Mouse (Mus musculus) lung, adult 2 months (tissue): Measurements from ENCODE around the gene Dag1. TPM values are rescaled to one million over a fixed set of nuclear protein-coding genes. Genes with fewer than 3 reads are reported as not detected.

Source experiments
- DNase-seq: peaks from one replicate; pipeline ENCODE4 v3.0.0; 2022
- H3K4me1 ChIP-seq: fragments of 200-500 bp; 2 replicates; pipeline ENCODE4 v1.6.1; 2011; ENCODE audit warnings: low read length; ENCODE audit not compliant: control insufficient read depth, insufficient read depth
- H3K4me3 ChIP-seq: fragments of 200-500 bp; replicated peaks from 2 replicates; pipeline ENCODE3; 2011; ENCODE audit warnings: low read depth, mild to moderate bottlenecking, control low read depth, low read length; ENCODE audit errors: extremely low read depth
- CTCF ChIP-seq: fragments of 200-500 bp; IDR thresholded peaks from 2 replicates; pipeline ENCODE4 v1.5.1; 2011; ENCODE audit warnings: mild to moderate bottlenecking, low read length, control low read depth; ENCODE audit not compliant: insufficient read depth
- POLR2A ChIP-seq: fragments of 200-500 bp; IDR thresholded peaks from 2 replicates; pipeline ENCODE4 v1.6.1; 2011; ENCODE audit warnings: low read depth, mild to moderate bottlenecking, control low read depth, low read length, borderline replicate concordance; ENCODE audit errors: extremely low read depth
- WGBS: fragments of 180-500 bp; shearing (Covaris S2); methylation state at CpG from one replicate; pipeline ENCODE4 v1.1.7; 2018; 5-methylcytosine and 5-hydroxymethylcytosine counted together
- polyA plus RNA-seq: library from polyadenylated mRNA; depleted of rRNA; stranded (reverse); fragments of >200 nt; gene quantifications from 2 replicates; pipeline ENCODE4 v1.2.3, GENCODE M21; 2012

Gene Dag1
- polyA plus RNA-seq, 1 experiment = 170 TPM

DNA sequence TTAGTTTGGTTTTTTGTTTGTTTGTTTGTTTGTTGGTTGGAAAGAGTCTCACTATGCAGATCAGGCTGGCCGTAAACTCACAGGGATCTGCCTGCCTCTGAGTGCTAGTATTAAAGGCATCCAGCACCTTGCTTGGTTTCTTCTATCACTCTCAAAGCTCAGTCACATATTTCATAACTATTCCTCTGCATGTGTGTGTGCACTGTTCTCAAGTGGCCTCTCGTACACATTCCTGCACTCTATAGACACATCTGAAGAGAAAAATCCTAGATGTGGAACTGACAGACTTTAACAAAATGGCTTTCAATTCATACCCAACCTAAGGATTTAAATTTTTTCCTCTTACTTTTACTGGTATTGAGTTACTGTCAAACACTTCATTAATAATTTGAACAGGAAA lies 25.4 kb downstream of the Dag1 start:
- Histone ChIP-seq H3K4me3 (no peak overlapping the region), H3K4me1 (peaks cover 7% of the 10 kb centered on the region; the same call in 1 of the 2 replicates)
- 57% methylated on average over 2 of the region's 2 CpGs for WGBS
- DNase-seq = no peak
- TF ChIP-seq CTCF (no peak), POLR2A (no peak)

DNA sequence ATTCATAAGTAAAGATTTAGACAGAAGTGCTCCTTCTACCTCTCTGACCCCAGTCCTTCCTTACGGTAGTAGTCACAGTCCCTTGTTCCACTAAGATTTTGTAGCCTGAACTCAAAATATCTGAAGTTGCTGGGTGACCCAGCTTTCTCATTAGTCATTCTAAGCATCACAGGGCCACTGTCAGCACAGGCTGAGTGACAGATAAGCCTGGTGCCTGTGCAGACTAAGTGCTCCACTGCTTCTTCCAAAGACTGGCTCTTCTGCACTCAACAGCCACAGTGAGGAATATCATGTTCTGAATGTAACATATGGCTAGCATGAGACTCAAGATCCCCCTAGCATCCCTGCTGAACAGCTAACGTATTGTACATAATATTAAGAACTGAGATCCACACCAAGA lies 29.1 kb downstream of the Dag1 start:
- WGBS = 86% methylated on average over 2 of the region's 2 CpGs
- no peak for DNase-seq
- no peak for TF ChIP-seq POLR2A
- TF ChIP-seq CTCF = no peak
- H3K4me3 ChIP-seq = no peak overlapping the region
- H3K4me1 ChIP-seq = peaks cover 7% of the 10 kb centered on the region; the same call in 1 of the 2 replicates

DNA sequence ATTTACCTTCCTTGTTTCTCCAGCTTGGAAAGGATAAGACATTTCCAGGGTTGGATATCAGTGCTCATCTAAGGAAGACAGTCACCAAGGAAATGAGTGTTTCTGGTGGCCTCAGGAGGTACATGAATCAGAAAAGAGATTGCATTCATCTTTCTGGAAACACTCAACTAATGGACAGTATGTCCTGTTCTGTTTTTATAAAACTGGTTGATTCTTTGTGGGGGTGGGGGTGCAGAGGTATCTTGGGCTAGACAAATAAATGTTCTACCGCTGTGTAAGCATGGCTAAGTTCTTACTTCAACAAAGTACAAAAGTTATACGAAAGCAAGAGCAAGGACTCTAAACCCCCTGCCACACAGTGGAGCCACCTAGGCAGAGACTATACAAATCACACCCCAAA lies 30.9 kb downstream of the Dag1 start:
- Histone ChIP-seq H3K4me3 (no peak overlapping the region), H3K4me1 (peaks cover 4% of the 10 kb centered on the region)
- 68% methylated on average over 2 of the region's 2 CpGs for WGBS
- TF ChIP-seq POLR2A (no peak), CTCF (no peak)
- DNase-seq = no peak

DNA sequence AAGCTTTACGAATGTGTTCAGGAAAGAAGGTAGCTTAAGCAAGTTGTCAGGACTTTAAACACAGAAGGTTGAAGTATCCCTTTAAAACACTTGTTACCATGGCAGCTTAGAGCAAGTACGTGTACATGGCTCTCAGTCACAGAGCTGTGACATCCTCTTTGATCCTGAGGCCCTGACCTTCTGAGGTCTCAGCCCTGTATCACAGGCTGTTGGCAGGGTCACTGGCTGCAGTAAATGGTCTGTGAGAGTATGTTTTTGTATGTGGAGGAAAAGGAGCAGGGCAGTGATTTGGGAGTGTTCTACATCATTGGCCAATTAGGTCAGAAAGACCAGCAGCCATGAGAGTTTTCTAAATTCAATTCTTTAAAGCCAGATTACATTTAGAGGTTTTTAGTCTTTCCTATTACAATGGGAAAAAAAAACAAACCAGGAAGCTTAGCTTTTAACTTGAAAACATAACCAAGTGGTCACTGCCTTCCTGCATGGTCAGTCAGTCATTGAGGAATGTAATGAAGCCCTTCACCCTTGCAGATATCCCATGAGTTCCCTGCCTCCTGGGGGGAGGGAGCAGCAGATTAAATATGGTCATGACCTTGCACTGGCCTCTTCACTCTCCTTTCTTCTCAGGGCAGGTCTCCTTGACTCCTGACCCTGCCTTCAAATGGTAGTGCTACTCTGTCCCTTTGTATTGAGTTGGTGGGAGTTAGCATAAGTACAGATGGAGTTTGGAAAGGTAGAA lies 35.7 kb downstream of the Dag1 start:
- H3K4me1 ChIP-seq = peaks cover 7% of the 10 kb centered on the region
- DNase-seq = no peak
- H3K4me3 ChIP-seq = no peak overlapping the region
- 30% methylated on average over 2 of the region's 2 CpGs for WGBS
- TF ChIP-seq POLR2A (no peak), CTCF (no peak)

DNA sequence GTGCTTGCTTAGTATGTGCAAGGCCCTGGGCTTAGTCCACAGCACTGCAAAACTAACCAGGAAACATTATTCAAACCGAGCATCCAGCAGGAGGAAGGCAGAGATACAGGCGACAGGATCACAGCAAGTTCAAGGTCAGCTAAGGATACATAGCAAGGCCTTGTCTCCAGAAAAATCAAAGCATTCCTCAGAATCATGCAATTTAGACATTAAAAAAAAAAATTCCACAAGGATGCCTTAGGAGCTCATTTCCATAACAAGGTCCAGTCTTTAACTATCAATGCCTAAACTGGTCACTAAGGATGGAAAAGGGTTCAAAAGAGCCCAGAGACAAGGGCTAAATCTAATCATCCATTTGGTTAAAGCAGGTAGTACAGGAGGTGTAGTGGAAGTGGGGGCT lies 38.6 kb downstream of the Dag1 start:
- DNase-seq = no peak
- peaks cover 7% of the 10 kb centered on the region for H3K4me1 ChIP-seq
- TF ChIP-seq POLR2A = no peak
- TF ChIP-seq CTCF = no peak
- WGBS = 66% methylated on average over 2 of the region's 2 CpGs
- no peak overlapping the region for H3K4me3 ChIP-seq

DNA sequence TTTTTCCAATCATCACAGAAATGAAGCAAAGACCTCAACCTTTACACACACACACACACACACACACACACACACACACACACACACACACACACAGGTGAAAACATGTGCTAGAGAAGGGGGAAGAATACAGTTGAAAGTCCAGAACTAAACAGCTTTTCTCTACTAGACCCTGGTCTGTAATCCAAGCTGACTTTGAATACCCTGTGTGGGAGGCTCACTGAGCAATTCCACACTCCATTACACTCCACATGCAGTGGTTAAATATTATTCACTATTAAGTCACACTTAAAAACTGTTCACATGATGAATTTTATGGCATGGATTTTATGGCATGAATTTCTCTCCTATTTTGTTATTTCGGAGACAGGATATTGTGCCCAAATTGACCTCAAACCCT lies 40.1 kb downstream of the Dag1 start:
- 79% methylated on average over 1 of the region's 1 CpGs for WGBS
- no peak for DNase-seq
- Histone ChIP-seq H3K4me1 (peaks cover 7% of the 10 kb centered on the region), H3K4me3 (no peak overlapping the region)
- TF ChIP-seq CTCF (no peak), POLR2A (no peak)

DNA sequence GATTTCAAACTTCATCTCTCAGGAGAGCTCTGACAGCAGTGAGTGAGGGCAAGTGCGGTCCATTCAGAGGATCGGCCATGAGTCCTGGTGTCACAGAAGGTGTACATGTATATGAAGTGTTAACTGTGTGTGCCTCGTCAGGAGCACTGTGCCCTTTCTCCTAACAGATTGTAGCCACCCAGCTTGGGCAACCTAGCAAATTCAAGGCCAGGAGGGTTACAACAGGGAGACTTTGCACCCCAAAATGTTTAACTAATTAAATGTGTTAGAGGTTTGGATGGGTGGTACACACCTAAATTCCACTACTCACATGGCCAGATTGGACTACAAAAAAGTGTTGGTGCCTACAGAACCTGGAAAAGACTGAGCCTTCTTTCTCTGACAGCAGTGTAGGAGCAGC lies 42.2 kb downstream of the Dag1 start:
- peaks cover 3% of the 10 kb centered on the region for H3K4me1 ChIP-seq
- TF ChIP-seq CTCF (no peak), POLR2A (no peak)
- H3K4me3 ChIP-seq = no peak overlapping the region
- DNase-seq = no peak
- 89% methylated on average over 3 of the region's 3 CpGs for WGBS

DNA sequence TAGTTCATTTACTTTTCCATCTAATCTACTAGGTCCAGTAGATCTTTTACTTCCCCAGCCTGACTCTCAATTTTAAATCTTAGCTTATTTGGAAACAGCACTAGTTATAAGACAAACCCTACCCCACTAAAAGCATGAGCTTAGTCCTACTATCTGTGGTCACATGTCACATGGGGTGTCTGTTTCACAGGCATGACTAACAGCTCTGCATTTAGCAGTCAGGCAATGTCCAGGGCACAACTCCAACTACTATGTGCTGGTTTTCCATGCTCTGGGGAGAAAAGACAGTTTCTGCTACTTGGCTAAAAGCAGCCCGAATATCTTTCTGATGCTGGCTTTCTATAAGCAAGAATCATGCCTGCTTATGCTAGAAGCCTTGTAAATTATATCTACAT lies 43.4 kb downstream of the Dag1 start:
- TF ChIP-seq POLR2A (no peak), CTCF (no peak)
- DNase-seq = no peak

DNA sequence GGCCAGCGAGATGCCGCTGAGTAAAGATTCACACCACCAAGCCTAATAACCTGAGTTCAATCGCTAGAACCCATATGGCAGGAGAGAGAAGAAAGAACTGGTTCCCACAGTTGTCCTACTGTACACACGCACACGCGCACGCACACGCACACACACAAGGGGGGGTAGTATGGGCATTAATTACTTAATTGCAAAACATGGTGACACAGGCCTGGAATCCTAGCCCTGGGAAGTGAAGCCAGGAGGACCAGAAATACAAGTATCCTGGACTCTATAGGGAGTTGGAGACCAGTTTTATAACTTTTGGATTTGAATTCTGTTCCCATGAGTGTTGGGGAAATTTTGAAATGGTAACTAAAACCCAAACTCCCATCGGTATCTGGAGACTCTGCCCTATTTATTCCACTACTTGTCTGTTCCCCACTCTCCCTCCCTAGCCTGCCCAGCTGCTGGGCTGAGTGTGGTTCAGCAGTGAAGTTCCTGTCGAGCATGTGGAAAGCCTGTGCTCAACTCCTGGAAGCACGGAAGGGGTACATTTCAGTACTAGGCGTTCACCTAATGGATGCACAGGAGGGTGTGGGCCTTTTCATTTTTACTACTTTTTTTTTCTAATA lies 43.9 kb downstream of the Dag1 start:
- Histone ChIP-seq H3K4me1 (peaks cover under 1% of the 10 kb centered on the region), H3K4me3 (no peak overlapping the region)
- TF ChIP-seq POLR2A (no peak), CTCF (no peak)
- no peak for DNase-seq
- WGBS = 79% methylated on average over 12 of the region's 12 CpGs

More for the DNA sequence above, 43.4 kb downstream of the Dag1 start:
- WGBS = 67% methylated on average over 1 of the region's 1 CpGs
- Histone ChIP-seq H3K4me3 (no peak overlapping the region), H3K4me1 (peaks cover 3% of the 10 kb centered on the region)

DNA sequence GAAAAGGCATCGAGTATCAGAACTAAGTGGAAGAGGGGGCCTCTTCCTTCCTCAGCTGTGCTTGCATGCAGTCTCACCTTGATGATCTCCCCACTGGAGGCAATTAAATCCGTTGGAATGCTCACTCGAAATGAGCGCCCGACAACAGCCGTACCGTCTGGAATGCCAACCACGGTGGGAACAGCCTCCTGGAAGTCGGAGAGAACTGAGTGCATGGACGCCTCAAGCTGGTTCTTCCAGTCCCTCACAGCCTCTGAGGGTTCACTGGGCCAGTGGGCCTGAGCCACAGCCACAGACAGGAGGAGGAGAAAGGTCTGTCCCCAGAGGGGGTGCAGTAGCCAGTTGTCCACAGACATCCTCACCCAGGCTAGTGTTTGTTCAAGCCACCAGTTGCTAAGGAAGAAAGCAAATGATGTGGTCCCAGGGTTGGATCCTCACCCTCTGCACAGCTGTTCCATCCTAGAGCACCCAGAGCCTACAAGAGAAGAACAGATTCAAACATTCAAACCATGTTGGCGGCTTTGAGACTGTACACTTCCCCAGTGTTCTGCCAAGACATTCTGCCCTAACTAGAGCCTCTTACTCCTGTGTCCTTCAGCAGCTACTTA lies 45.7 kb downstream of the Dag1 start:
- DNase-seq = no peak
- Histone ChIP-seq H3K4me3 (no peak overlapping the region), H3K4me1 (no peaks in the 10 kb centered on the region; the same call in 1 of the 2 replicates)
- TF ChIP-seq CTCF (no peak), POLR2A (no peak)
- 71% methylated on average over 11 of the region's 11 CpGs for WGBS
